Mouse (Mus musculus): ENCODE measurements around the gene Sult2b1. TPM values are rescaled to one million over a fixed set of nuclear protein-coding genes. Genes with fewer than 3 reads are reported as not detected.

Gene Sult2b1
- polyA plus RNA-seq, 1 experiment from 2014 or later: 3.7 TPM

DNA sequence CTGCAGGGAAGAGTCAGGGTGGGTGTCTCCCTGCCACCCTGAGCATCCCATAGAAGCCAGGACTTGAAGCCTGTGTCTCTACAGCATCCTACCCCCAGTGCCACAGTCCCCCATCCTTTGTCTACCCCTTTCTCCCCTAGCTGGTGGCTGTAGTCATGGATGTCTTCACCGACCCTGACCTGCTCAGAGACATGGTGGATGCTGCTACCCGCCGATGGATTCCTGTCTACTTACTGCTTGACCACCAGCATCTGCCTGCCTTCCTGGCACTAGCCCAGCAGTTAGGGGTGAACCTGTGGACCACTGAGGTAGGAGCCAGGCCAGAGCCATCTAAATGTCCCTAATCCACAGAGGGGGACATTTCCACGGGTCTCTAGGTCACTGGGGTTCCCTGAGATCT is 61.2 kb downstream of the Sult2b1 start:
- Histone ChIP-seq H3K4me1 (ENCODE audit: insufficient read depth, low read depth, low read length) (peaks cover 2% of the 10 kb centered on the region; the same call in 1 of the 2 replicates), H3K9me3 (ENCODE audit: low read length) (no peaks in the 10 kb centered on the region), H3K27me3 (replicated peaks; ENCODE audit: insufficient read depth, low read length) (no peaks in the 10 kb centered on the region), H3K4me2 (replicated peaks; ENCODE audit: low read depth, low read length) (no peak overlapping the region), H3K36me3 (ENCODE audit: insufficient read depth, low read length) (peaks cover 23% of the 10 kb centered on the region), H3K27ac (ENCODE audit: low read length) (no peak overlapping the region), H3K9ac (replicated peaks; ENCODE audit: low read depth) (no peak overlapping the region), H3K4me3 (ENCODE audit: low read depth, low read length) (no peak overlapping the region)
- no peak for ATAC-seq
- no peak for DNase-seq (ENCODE audit: low spot score)
- no peak for TF ChIP-seq CTCF (IDR thresholded peaks at IDR 0.05)
- no peak for TF ChIP-seq EP300 (IDR thresholded peaks at IDR 0.05)
- 90% methylated on average over 4 of the region's 4 CpGs for WGBS

DNA sequence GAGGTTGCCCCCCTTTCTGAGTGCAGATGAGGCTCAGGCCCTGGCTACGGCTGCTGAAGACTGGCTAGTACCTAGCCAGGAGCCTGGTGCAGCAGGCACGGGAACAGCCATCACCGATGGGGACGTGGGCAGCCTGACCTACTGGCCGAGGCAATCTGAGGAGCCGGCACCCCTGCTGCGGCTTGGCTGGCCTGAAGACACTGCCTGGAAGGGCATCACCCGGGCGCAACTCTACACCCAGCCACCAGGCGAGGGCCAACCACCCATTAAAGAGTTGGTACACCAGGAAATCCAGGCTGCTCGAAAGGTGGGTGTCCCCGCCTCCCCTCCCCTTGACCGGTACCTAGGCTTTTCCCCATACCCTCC is 62.1 kb downstream of the Sult2b1 start:
- no peak for TF ChIP-seq CTCF (IDR thresholded peaks at IDR 0.05)
- TF ChIP-seq EP300 (IDR thresholded peaks at IDR 0.05): no peak
- WGBS: 69% methylated on average over 13 of the region's 13 CpGs
- Histone ChIP-seq H3K4me2 (replicated peaks; ENCODE audit: low read depth, low read length) (no peak overlapping the region), H3K4me1 (ENCODE audit: insufficient read depth, low read depth, low read length) (peaks cover 2% of the 10 kb centered on the region; the same call in 1 of the 2 replicates), H3K9me3 (ENCODE audit: low read length) (no peaks in the 10 kb centered on the region), H3K9ac (replicated peaks; ENCODE audit: low read depth) (no peak overlapping the region), H3K27ac (ENCODE audit: low read length) (no peak overlapping the region), H3K4me3 (ENCODE audit: low read depth, low read length) (no peak overlapping the region), H3K36me3 (ENCODE audit: insufficient read depth, low read length) (peaks cover 23% of the 10 kb centered on the region), H3K27me3 (replicated peaks; ENCODE audit: insufficient read depth, low read length) (no peaks in the 10 kb centered on the region)
- ATAC-seq (no peak), DNase-seq (ENCODE audit: low spot score) (no peak)

DNA sequence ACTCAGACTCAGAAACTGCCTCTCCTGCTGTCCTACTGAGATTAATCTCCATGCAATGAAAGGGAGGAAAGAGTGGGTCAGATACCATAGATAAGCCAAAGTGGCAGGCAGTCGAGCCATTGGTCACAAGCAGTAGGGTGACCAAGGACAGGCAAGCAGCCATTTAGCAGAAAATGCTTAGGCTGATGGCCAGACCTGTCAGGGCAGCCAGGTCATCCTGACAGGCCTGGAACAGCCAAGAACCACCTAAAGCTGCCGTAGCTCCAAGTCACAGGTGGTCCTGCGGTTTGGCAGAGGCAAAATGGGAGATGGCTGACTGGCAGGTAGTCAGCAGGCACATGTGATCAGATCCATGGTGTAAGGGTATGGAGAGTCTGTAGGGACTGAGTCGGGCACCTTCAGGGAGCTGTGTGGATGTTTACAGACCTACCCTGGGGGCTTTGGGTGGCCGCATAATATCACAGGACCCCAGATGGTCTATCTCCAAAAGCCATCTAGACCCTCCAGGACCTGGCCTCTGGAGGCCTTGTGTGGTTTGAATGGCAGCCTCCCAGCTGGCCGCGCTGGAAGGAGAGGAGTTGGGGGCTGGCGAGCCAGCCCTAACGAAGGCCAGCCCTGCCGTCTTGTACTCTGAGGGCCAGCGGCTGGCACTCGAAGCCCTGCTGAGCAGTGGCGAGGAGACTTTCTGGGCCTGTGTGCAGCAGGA is 62.7 kb downstream of the Sult2b1 start:
- Histone ChIP-seq H3K27ac (ENCODE audit: low read length) (no peak overlapping the region), H3K27me3 (replicated peaks; ENCODE audit: insufficient read depth, low read length) (no peaks in the 10 kb centered on the region), H3K4me3 (ENCODE audit: low read depth, low read length) (no peak overlapping the region), H3K4me2 (replicated peaks; ENCODE audit: low read depth, low read length) (no peak overlapping the region), H3K9me3 (ENCODE audit: low read length) (no peaks in the 10 kb centered on the region), H3K4me1 (ENCODE audit: insufficient read depth, low read depth, low read length) (peaks cover 4% of the 10 kb centered on the region; the same call in 1 of the 2 replicates), H3K36me3 (ENCODE audit: insufficient read depth, low read length) (peaks cover 23% of the 10 kb centered on the region), H3K9ac (replicated peaks; ENCODE audit: low read depth) (no peak overlapping the region)
- WGBS: 56% methylated on average over 13 of the region's 13 CpGs
- DNase-seq (ENCODE audit: low spot score) (no peak), ATAC-seq (no peak)
- TF ChIP-seq CTCF (IDR thresholded peaks at IDR 0.05): no peak
- TF ChIP-seq EP300 (IDR thresholded peaks at IDR 0.05): no peak

DNA sequence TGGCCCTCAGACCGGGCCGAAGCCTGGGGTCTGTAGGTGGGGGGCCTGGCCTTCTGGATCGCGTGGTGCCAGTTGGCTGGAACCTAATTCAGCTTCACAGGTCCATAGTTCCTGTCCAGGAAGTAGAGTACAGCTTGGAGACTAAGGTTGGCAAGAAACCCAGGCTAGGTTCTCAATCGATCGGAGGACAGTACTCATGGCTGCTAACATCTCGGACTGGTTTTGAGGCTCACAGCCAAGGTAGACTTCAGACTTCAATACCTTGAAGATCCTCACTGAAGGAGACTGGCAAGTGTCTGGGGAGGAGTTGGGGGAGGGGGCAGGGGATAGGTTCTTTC is 63.3 kb downstream of the Sult2b1 start:
- ATAC-seq (no peak), DNase-seq (ENCODE audit: low spot score) (no peak)
- WGBS: 56% methylated on average over 7 of the region's 7 CpGs
- Histone ChIP-seq H3K36me3 (ENCODE audit: insufficient read depth, low read length) (peaks cover 23% of the 10 kb centered on the region), H3K27ac (ENCODE audit: low read length) (no peak overlapping the region), H3K9me3 (ENCODE audit: low read length) (no peaks in the 10 kb centered on the region), H3K4me1 (ENCODE audit: insufficient read depth, low read depth, low read length) (peaks cover 10% of the 10 kb centered on the region; the same call in 1 of the 2 replicates), H3K4me2 (replicated peaks; ENCODE audit: low read depth, low read length) (no peak overlapping the region), H3K9ac (replicated peaks; ENCODE audit: low read depth) (no peak overlapping the region), H3K4me3 (ENCODE audit: low read depth, low read length) (no peak overlapping the region), H3K27me3 (replicated peaks; ENCODE audit: insufficient read depth, low read length) (no peaks in the 10 kb centered on the region)
- TF ChIP-seq EP300 (IDR thresholded peaks at IDR 0.05) (no peak), CTCF (IDR thresholded peaks at IDR 0.05) (no peak)

DNA sequence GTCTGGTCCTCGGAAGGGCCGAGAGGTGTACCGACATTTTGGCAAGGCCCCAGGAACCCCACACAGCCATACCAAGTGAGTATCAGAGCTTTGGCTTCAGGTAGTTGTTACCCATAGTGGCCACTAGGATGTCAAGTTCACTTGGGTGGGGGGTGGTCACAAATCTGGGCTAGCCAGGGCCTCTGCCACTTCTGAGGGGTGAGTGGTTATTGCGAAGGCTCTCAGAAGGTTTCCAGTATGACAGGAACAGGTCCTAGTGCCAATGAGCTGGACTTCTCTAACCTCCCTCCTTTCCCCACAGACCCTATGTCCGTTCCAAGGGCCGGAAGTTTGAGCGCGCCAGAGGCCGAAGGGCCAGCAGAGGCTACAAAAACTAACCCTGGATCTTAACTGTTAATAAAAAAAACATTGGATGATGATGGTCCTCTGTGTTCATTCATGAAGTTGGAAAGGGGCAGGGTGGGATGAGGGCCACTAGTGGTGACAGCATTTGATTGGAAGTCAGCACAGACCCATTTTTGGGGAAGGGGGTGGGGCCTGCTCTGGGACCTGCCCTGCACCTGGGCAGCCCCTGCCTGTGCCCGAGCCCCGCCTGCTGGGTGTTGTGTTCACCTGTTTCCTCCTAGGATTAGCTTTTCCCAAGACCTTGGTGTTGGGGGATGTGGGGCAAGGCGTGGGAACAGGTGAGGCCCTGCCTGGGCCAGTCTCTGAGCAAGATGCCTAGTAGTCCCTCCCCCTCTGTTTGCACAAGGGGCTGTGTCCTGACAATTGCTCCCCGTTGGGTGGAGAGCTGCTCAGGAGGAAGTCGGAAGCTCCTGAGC is 63.8 kb downstream of the Sult2b1 start, which contains the start of gene Fam83e:
Fam83e (plus strand) TSS at position 800 of the 821 bp plus-strand sequence.
- H3K4me1 ChIP-seq (ENCODE audit: insufficient read depth, low read depth, low read length): peaks cover 16% of the 10 kb centered on the region
- no peak within 1 kb of the TSS for H3K4me3 ChIP-seq (ENCODE audit: low read depth, low read length)
- no peaks in the 10 kb centered on the region for H3K27me3 ChIP-seq (replicated peaks; ENCODE audit: insufficient read depth, low read length)
- peak; percentile 11 for ATAC-seq
- peak; percentile 59 for DNase-seq (ENCODE audit: low spot score)
- no peaks in the 10 kb centered on the region for H3K9me3 ChIP-seq (ENCODE audit: low read length)
- no peak within 1 kb of the TSS for H3K27ac ChIP-seq (ENCODE audit: low read length)
- TF ChIP-seq CTCF (IDR thresholded peaks at IDR 0.05) (peak; percentile 46), EP300 (IDR thresholded peaks at IDR 0.05) (no peak)
- peaks cover 23% of the 10 kb centered on the region for H3K36me3 ChIP-seq (ENCODE audit: insufficient read depth, low read length)
- no peak within 1 kb of the TSS for H3K9ac ChIP-seq (replicated peaks; ENCODE audit: low read depth)
- 65% methylated on average over 12 of the region's 14 CpGs for WGBS
- no peak within 1 kb of the TSS for H3K4me2 ChIP-seq (replicated peaks; ENCODE audit: low read depth, low read length)

DNA sequence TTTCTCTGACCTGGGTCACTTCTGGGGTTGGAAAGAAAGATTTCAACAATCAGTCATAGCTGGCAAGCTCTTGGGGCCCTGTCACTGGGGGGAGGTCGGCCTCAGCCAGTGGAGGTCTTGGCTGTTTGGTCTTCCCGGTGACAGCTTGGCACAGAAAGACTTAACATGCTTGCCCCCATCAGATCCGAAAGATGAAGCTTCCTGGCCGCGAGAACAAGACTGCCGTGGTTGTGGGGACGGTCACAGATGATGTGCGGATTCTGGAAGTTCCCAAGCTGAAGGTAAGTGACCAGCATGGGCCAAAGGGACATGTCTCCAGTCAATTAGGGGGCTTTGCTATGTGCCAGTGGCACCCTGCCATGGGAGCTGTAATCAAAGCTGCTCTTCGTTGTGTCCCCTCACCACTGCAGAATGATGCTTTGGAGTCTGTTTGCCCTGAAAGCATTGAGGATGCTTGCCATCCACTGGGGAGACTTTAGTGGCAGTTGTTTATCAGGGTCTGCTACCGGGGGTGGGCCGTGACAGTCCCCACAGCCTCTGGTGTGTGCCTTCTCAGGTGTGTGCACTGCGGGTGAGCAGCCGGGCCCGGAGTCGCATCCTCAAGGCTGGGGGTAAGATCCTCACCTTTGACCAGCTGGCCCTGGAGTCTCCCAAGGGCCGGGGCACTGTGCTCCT is 64.6 kb downstream of the Sult2b1 start:
- Histone ChIP-seq H3K36me3 (ENCODE audit: insufficient read depth, low read length) (peaks cover 17% of the 10 kb centered on the region), H3K4me3 (ENCODE audit: low read depth, low read length) (no peak overlapping the region), H3K4me2 (replicated peaks; ENCODE audit: low read depth, low read length) (no peak overlapping the region), H3K27me3 (replicated peaks; ENCODE audit: insufficient read depth, low read length) (no peaks in the 10 kb centered on the region), H3K4me1 (ENCODE audit: insufficient read depth, low read depth, low read length) (peaks cover 18% of the 10 kb centered on the region), H3K27ac (ENCODE audit: low read length) (no peak overlapping the region), H3K9me3 (ENCODE audit: low read length) (no peaks in the 10 kb centered on the region), H3K9ac (replicated peaks; ENCODE audit: low read depth) (peak overlapping the region; percentile 72; the same call in 1 of the 2 replicates)
- TF ChIP-seq EP300 (IDR thresholded peaks at IDR 0.05) (no peak), CTCF (IDR thresholded peaks at IDR 0.05) (no peak)
- DNase-seq (ENCODE audit: low spot score) (peak; percentile 4), ATAC-seq (no peak)
- WGBS: 81% methylated on average over 15 of the region's 16 CpGs
